ENCODE assay signal across 9 mouse cellular contexts in the genomic region with DNA sequence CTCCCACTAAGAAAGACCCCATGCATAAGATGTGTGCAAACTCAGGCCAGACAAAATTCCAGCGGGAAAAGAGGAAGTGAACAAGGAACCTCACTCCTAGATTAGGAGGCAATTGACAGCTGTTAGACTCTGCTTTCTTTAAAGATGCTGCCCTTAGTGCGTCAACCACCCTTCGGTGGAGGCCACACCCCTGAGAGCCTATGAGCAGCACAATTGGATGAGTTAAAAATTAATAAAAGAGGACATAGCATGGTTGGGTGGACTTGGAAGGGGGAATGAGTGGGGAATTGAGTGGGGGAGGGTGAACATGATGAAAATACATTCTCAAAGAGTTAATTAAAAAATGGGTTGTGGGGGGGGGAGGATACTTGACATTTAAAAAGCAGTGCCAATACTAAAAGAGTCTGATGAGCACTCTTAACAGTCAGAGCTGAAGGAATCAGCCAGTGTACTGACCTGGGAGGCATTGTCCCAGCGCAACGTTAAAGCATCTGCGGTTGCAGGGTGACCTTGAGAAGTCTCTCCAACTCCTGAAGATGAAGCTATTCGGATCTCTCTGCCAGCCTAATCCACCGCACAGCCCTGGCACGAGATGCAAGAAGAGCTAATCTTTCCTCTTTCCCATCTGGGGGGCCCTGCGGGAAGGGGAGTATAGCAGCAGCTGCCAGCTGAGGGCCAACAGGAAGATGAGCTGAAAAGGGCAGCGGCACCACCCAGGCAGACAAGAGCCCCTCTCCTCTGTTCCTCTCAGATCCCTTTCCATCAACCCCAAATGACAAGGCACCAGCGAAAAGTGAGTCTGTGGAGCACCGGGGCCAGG.
DNase-seq lines count a peak whose midpoint lies in the region.
"Had no signal": no experiment of that assay in that cellular context is flagged by ENCODE, and none has a peak within 500 bp of the region (broad histone marks: within the 10 kb centered on the region; RNA-seq: fewer than 3 reads in every experiment).

No protein-coding gene starts in this region.

- H3K27me3 ChIP-seq in limb, embryonic 10.5 days (ENCODE audit: low read depth, poor library complexity, severe bottlenecking): peaks cover 54% of the 10 kb centered on the region

- H3K36me3 ChIP-seq in limb, embryonic 10.5 days: no peaks in the 10 kb centered on the region

- peak; percentile 20 to 46 for DNase-seq in adrenal gland, adult (ENCODE audit: inconsistent age in 2 of 2, low spot score in 1 of 2)
- no peak for DNase-seq in adrenal gland, postnatal 4 days (ENCODE audit: low spot score in 2 of 2)
- DNase-seq in ovary, adult 18-20 months (ENCODE audit: low spot score): peak; percentile 48
- DNase-seq in ovary, postnatal 14 days (ENCODE audit: low spot score): no peak
- no peak for DNase-seq in limb, embryonic 10.5 days (ENCODE audit: low spot score)
- peak; percentile 64 for DNase-seq in retina, postnatal 1 day
- DNase-seq in left cerebral cortex, adult 18-20 months (ENCODE audit: low spot score in 2 of 2): no peak
- DNase-seq in left cerebral cortex, adult 8-10 months (ENCODE audit: low spot score in 2 of 2): no peak
- DNase-seq: heart, adult 2 months had no signal

- H3K4me3 ChIP-seq in limb, embryonic 10.5 days: peak overlapping the region; percentile 27; the same call in 1 of the 2 replicates
- H3K4me3 ChIP-seq: heart, adult 2 months had no signal

- WGBS in limb, embryonic 10.5 days: 56% methylated on average over 13 of the region's 13 CpGs

- H3K27ac ChIP-seq in limb, embryonic 10.5 days: no peak overlapping the region
- H3K27ac ChIP-seq: heart, adult 2 months had no signal

- peaks cover 18% of the 10 kb centered on the region for H3K4me1 ChIP-seq in limb, embryonic 10.5 days

- no peaks in the 10 kb centered on the region for H3K9me3 ChIP-seq in limb, embryonic 10.5 days (replicated peaks)

Comparison
In these comparisons a context has a peak if more than half of its experiments do, and no peak if none do; other contexts are left out.
1. DNase-seq: peak in adrenal gland, adult (2 of 2), ovary, adult 18-20 months (single experiment) and retina, postnatal 1 day (single experiment); none in adrenal gland, postnatal 4 days (0 of 2), ovary, postnatal 14 days (single experiment), limb, embryonic 10.5 days (single experiment), left cerebral cortex, adult 18-20 months (0 of 2) and left cerebral cortex, adult 8-10 months (0 of 2).